Mouse (Mus musculus) liver, embryonic 14.5 days (tissue): ENCODE measurements around the gene Cux1.

ENCODE experiments used
- CTCF ChIP-seq: IDR thresholded peaks from 2 replicates; pipeline ENCODE4 v1.5.1; 2016; ENCODE audit warnings: antibody characterized with exemption, low read depth, control low read depth
- EP300 ChIP-seq: IDR thresholded peaks from 2 replicates; pipeline ENCODE4 v1.6.1; 2016; ENCODE audit warnings: antibody characterized with exemption, low read depth

DNA sequence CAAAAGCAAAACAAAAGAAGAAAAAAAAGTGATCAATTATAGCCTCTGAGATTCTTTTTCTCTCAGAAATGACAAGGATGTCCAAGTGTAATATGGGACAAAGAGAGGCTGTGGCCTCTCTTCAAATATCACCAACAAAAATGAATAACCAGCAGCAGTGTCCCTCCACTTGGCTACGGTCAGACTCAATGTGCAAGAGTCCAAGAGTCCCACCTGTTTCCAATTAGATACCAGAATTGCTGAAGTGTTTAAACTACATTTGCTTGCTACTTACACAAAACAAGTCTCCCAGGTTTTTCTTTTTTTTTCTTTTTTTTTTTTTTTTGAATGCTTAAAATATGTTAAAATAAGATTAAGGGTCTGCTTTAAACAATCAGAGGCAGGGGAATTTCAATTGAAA lies 5.1 kb downstream of the Cux1 start:
- no peak for TF ChIP-seq CTCF
- TF ChIP-seq EP300, result no peak
